Mouse (Mus musculus): ENCODE measurements at regions not wholly inside any gene's neighbourhood (a gene's known extent, or its start where the extent isn't known, plus 50 kb on each side); places are given as distances from the start of the nearest gene placed in this dataset.

DNA sequence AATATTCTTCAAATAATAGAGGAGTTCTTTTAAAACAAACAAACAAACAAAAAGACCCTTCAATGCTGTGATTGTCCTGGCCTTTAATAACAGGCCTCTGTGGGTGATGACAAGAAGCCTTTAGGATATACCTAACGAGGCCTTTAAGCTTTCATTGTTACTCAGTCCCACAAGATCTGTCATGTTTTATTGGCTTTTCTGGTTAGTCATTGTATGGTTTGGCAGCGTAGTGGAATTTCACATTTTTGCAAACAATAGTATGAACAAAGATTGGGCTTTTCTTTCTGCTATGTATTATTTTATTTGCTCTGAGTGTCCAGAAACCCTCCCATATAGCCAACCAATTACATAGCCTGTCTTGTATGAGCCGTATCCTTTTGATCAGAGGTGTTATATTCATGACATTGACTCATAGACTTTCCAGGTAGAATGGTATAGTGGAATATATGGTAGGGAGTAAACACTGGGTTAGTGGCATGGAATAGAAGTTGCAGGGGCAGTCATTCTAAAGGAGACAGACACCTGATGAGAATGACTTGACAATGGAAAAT lies 76.1 kb upstream of the Cerkl start:
- H3K27ac ChIP-seq: no peak overlapping the region
- ATAC-seq (ENCODE audit: low FRiP score): no peak
- H3K4me1 ChIP-seq (replicated peaks): peaks cover 13% of the 10 kb centered on the region; the same call in 1 of the 2 replicates
- no peak overlapping the region for H3K4me2 ChIP-seq
- H3K36me3 ChIP-seq: no peaks in the 10 kb centered on the region
- H3K27me3 ChIP-seq: no peaks in the 10 kb centered on the region
- no peaks in the 10 kb centered on the region for H3K9me3 ChIP-seq
- no peak overlapping the region for H3K9ac ChIP-seq
- no peak overlapping the region for H3K4me3 ChIP-seq
- WGBS: 70% methylated on average over 3 of the region's 3 CpGs

DNA sequence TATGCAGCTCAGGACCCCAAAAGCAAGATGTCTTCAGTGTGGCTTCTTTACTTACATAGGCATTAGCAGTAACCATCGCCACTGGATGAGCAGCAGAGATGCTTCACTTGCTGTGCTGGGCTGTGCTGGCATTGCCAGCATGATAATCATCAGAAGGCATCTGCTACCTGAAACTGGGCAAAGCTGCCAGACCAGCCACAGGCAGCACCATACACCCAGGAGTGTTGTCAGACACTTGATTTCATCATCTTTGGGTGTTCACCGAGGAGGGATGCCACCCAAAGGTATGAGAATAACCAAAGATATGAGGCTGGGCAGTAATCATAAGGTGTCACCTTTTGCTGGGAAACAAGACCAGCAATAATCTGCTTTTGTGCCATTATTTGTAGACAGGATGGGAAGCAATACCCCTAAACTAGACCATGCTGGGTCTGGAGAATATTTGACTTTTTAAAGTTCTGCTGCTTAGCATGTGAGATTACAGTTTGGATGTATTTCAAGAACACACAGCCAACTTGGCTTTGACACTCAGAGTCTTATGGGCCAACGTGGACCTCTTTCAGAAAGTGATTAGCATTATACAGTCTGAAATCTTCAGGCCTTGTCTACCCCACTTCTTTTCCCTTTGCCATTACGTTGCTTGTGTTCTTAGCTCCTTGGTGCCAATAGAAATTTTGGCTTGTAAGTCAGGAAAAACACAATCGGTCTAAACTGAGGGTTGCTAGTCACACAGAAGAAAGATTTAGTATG lies 80.7 kb upstream of the Cerkl start:
- H3K9ac ChIP-seq: no peak overlapping the region
- 89% methylated on average over 5 of the region's 5 CpGs for WGBS
- H3K9me3 ChIP-seq: no peaks in the 10 kb centered on the region
- no peaks in the 10 kb centered on the region for H3K27me3 ChIP-seq
- no peaks in the 10 kb centered on the region for H3K36me3 ChIP-seq
- H3K4me3 ChIP-seq: no peak overlapping the region
- no peak overlapping the region for H3K4me2 ChIP-seq
- no peak overlapping the region for H3K27ac ChIP-seq
- no peaks in the 10 kb centered on the region; the same call in 1 of the 2 replicates for H3K4me1 ChIP-seq (replicated peaks)
- no peak for ATAC-seq (ENCODE audit: low FRiP score)

DNA sequence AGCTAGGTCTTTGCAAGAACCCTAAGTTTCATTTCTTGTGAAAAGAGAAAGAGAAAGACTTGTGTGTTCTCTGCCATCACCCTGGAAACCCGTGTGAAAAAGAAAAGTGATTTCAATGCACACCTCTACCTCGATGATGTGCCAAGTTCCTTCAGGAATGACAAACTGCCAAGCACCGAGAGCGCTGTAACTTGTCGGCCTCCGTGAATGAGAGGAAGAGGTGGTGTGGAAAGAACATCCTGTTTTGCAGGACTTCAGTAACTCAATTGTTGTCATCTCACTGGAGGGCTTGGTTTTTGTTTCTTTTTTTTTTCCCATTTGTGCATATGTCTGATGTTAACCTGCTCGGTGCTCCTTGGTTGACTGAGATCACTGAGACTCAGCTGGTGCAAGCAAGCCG lies 83.8 kb upstream of the Cerkl start:
- ATAC-seq (ENCODE audit: low FRiP score): no peak
- 88% methylated on average over 8 of the region's 8 CpGs for WGBS
- Histone ChIP-seq H3K4me3 (no peak overlapping the region), H3K27ac (no peak overlapping the region), H3K9ac (no peak overlapping the region), H3K36me3 (no peaks in the 10 kb centered on the region), H3K4me2 (no peak overlapping the region), H3K4me1 (replicated peaks) (no peaks in the 10 kb centered on the region; the same call in 1 of the 2 replicates), H3K27me3 (no peaks in the 10 kb centered on the region), H3K9me3 (no peaks in the 10 kb centered on the region)

DNA sequence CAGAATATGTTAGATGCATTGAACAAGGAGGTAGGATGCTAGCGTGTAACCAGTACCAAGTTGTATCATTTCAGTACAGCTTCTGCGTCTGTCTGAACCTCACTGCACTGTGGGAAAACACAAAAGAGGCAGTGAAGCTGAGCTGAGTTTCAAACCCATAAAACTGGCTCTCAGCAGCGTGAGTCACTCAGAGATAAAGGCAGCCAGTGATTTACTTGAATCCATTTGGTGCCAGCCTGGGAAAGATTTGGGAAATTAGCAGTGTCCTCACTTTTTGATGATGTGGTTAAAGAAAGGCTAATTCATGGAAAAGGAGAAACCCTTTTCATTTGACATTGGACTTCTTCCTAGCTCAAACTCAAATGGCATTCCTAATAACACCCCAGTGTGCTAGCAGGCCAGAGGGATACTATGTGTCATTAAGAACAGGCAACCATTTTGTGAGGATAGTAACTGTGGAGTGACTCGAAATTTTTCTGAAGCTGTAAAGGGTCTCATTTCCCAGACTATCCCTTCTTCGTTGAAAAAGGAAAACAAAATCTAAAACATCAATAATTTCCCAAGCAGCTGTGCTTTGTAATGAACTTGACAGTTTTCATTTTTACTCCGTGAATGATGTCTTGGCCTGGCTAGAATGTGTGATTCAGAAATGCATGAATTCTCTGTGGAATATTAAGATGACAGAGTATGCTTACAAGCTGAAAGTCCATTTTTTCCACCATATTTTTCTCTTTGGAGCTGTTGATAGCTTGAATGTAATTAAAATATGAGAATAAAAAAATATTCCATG lies 85.8 kb upstream of the Cerkl start:
- Histone ChIP-seq H3K36me3 (no peaks in the 10 kb centered on the region), H3K27me3 (no peaks in the 10 kb centered on the region), H3K9me3 (no peaks in the 10 kb centered on the region), H3K4me2 (no peak overlapping the region), H3K4me1 (replicated peaks) (no peaks in the 10 kb centered on the region; the same call in 1 of the 2 replicates), H3K27ac (no peak overlapping the region), H3K4me3 (no peak overlapping the region), H3K9ac (no peak overlapping the region)
- ATAC-seq (ENCODE audit: low FRiP score): no peak
- WGBS: 68% methylated on average over 6 of the region's 6 CpGs

DNA sequence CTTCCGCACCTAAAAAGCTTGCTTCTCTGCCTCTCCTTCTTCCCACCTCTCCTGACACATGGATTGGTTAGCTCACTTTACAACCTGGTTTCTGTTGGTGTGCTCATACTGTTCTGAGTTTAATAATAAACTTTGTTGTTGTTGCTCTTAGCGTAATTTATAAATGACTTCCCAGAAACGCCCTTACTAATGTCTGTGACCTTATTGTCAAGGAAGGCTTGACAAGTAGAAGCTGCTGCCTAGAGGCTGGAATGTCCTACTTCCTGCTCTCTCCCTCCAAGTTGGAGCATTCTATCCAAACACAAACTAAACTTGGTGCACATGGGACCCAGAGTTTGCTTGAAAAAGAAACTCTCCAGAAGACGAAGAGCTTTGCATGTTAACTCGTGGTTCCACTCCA lies 86.9 kb upstream of the Cerkl start:
- no peaks in the 10 kb centered on the region for H3K36me3 ChIP-seq
- no peaks in the 10 kb centered on the region; the same call in 1 of the 2 replicates for H3K4me1 ChIP-seq (replicated peaks)
- ATAC-seq (ENCODE audit: low FRiP score): no peak
- H3K27ac ChIP-seq: no peak overlapping the region
- H3K9me3 ChIP-seq: no peaks in the 10 kb centered on the region
- H3K27me3 ChIP-seq: no peaks in the 10 kb centered on the region
- H3K9ac ChIP-seq: no peak overlapping the region
- WGBS: 80% methylated on average over 5 of the region's 5 CpGs
- no peak overlapping the region for H3K4me2 ChIP-seq
- H3K4me3 ChIP-seq: no peak overlapping the region

DNA sequence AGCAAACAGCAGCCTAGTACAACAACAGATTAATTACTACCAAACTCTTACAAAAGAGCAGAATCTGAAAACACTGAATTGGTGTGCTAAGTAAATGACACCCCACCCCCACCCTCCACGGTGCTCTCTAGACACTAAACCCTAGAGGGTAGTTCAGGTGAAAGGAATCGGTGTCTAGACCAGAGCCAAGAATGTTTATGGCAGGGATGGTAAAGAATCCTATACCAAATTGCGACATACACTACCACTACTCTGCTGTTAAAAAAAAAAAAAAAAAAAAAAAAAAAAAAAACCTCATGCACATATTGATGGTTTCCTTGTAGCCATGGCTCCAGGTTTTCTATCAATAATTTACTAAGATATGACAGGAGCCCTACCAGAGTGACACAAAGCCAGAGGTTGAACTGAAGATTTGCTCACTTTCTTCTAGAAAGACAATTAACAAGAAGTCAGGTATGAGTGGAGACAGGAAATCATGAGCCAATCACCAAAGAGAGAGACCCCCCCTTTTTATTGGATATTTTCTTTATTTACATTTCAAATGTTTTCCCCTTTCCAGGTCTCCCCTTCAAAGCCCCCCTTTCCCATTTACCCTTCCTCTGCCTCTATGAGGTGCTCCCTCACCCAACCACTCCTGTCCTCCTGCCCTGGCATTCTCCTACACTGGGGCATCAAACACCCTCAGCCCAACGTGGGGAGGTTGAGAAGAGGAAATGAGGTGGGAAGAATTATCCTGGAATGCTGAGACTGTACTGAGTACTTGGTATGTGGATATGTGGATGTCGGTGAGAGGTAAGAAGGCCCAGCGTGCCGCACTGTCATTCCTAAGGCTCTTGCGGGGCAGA lies 87.6 kb upstream of the Cerkl start:
- Histone ChIP-seq H3K27ac (no peak overlapping the region), H3K27me3 (no peaks in the 10 kb centered on the region), H3K36me3 (no peaks in the 10 kb centered on the region), H3K9me3 (no peaks in the 10 kb centered on the region), H3K4me3 (no peak overlapping the region), H3K4me2 (no peak overlapping the region), H3K4me1 (replicated peaks) (no peaks in the 10 kb centered on the region; the same call in 1 of the 2 replicates), H3K9ac (no peak overlapping the region)
- ATAC-seq (ENCODE audit: low FRiP score): no peak
- 88% methylated on average over 8 of the region's 8 CpGs for WGBS

DNA sequence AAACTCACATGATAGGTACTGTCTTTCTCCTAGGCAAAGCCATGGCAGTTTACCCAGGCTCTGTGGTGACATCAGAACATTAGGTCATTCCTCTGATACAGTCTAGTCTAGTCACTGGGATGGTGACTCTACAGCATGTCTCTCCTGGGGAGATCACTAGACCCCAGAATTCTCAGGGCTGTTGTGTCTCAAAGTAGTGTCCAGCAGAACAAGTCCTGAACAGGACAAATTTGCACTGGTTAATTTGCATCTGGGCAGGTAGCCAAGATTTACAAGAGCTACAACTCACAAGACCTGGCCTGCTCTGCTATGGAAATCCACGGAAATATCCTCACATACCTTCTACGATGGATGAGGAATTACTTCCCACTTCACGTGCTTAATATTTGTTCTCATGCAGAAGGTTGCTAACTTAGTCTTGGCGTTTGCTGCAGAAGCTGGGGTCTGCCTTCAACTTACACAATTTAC lies 88.2 kb upstream of the Cerkl start:
- no peaks in the 10 kb centered on the region for H3K27me3 ChIP-seq
- ATAC-seq (ENCODE audit: low FRiP score): no peak

DNA sequence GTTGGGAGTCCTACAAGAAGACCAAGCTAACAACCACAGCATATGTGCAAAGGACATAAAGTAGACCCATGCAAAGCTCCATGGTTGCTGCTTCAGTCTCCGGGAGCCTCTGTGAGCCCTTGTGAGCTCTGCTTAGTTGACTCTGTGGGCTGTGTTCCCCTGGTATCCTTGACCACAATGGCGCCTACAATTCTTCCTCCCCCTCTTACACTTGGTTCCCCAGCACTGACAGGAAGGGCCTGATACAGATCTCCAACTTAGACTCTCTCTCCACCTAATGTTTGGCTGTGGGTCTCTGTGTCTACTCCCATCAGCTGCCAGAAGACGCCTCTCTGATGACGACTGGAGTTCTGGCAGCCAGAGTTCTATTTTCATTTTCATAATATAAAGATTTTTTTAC lies 88.9 kb upstream of the Itprid2 start:
- Histone ChIP-seq H3K9me3 (no peaks in the 10 kb centered on the region), H3K27me3 (no peaks in the 10 kb centered on the region), H3K9ac (no peak overlapping the region), H3K27ac (no peak overlapping the region), H3K4me3 (no peak overlapping the region), H3K36me3 (no peaks in the 10 kb centered on the region), H3K4me2 (no peak overlapping the region), H3K4me1 (replicated peaks) (no peaks in the 10 kb centered on the region; the same call in 1 of the 2 replicates)
- 94% methylated on average over 4 of the region's 4 CpGs for WGBS
- no peak for ATAC-seq (ENCODE audit: low FRiP score)

More for the DNA sequence above, 88.2 kb upstream of the Cerkl start:
- Histone ChIP-seq H3K9me3 (no peaks in the 10 kb centered on the region), H3K9ac (no peak overlapping the region), H3K27ac (no peak overlapping the region), H3K4me2 (no peak overlapping the region), H3K4me3 (no peak overlapping the region), H3K36me3 (no peaks in the 10 kb centered on the region), H3K4me1 (replicated peaks) (no peaks in the 10 kb centered on the region; the same call in 1 of the 2 replicates)
- 86% methylated on average over 4 of the region's 4 CpGs for whole genome bisulfite sequencing

DNA sequence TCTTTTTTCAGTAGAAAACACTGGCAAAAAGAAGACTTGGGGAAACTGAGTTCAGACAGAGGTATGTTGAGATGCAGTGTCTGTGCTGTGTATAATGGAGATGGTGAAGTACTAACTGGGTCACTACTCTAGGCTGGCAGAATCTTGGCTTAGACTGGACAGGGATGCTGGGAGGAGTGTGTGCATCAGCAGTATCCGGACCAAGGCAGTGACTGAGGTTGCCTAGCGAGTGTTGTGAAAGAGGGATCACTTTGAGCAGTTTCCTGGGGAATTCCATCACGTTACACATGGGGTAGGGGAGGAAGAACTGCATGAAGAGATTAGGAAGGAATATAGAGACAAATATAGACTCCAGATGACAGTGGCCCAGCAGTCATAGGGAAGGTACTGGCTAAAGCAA lies 87.9 kb upstream of the Itprid2 start:
- ATAC-seq (ENCODE audit: low FRiP score): no peak
- no peaks in the 10 kb centered on the region for H3K4me1 ChIP-seq (replicated peaks)
- 83% methylated on average over 3 of the region's 3 CpGs for WGBS
- no peak overlapping the region for H3K9ac ChIP-seq
- no peak overlapping the region for H3K4me2 ChIP-seq
- H3K27ac ChIP-seq: no peak overlapping the region
- H3K27me3 ChIP-seq: no peaks in the 10 kb centered on the region
- no peaks in the 10 kb centered on the region for H3K9me3 ChIP-seq
- H3K4me3 ChIP-seq: no peak overlapping the region
- H3K36me3 ChIP-seq: no peaks in the 10 kb centered on the region

DNA sequence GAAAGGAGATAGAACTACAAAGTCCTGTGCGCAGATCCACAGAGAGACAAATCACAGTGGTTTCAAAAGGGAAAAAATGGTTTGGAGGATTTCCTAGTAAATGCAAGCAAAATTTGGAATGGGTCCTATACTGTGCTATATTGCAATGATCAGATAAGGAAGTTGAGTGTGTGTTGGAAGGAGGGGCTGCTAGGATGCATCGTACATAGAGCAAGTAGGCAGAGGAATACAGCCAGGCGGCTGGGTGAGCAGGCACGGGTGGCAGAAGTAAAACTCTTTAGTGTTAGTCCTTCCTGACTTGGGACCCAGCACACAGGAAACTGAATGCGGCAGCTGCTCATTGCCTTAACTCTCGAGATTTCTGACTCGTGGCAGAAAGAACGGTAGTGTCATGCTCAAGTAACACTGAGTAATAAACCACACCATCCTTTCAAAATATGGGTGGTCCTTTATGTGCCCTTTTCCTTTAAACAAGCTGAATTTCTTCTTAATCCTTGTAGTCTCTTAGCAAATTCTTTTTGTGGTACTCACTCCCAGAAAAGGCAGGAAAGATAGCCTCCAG lies 87.0 kb upstream of the Itprid2 start:
- H3K4me2 ChIP-seq: no peak overlapping the region
- H3K9me3 ChIP-seq: no peaks in the 10 kb centered on the region
- 86% methylated on average over 8 of the region's 8 CpGs for WGBS
- no peak overlapping the region for H3K27ac ChIP-seq
- no peaks in the 10 kb centered on the region for H3K27me3 ChIP-seq
- H3K4me1 ChIP-seq (replicated peaks): no peaks in the 10 kb centered on the region
- no peaks in the 10 kb centered on the region for H3K36me3 ChIP-seq
- H3K4me3 ChIP-seq: no peak overlapping the region
- H3K9ac ChIP-seq: no peak overlapping the region
- no peak for ATAC-seq (ENCODE audit: low FRiP score)

DNA sequence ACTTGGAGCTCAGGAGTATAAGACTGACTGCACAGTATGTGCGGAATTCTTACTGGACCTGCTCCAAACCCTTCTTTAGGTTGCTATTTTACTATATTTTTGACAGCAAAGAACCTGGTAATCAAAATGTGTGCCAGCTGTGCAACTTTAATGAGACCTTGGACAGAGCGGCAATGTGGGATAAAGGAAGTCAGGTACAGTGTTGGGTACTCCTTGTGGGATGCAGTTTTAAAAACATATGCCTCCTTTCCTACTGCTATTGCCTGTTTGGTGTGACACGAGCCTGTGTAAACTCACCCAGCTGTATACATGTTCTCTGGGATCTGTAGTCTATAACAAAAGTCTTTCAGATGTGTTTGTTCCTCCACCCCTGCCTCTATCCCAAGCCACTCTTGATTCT lies 85.4 kb upstream of the Itprid2 start:
- 93% methylated on average over 3 of the region's 3 CpGs for WGBS

More for the DNA sequence above, 85.4 kb upstream of the Itprid2 start:
- no peaks in the 10 kb centered on the region for H3K9me3 ChIP-seq
- H3K36me3 ChIP-seq: no peaks in the 10 kb centered on the region
- H3K4me2 ChIP-seq: no peak overlapping the region
- no peak for ATAC-seq (ENCODE audit: low FRiP score)
- no peak overlapping the region for H3K4me3 ChIP-seq
- H3K27ac ChIP-seq: no peak overlapping the region
- no peak overlapping the region for H3K9ac ChIP-seq
- H3K4me1 ChIP-seq (replicated peaks): no peaks in the 10 kb centered on the region
- H3K27me3 ChIP-seq: no peaks in the 10 kb centered on the region
